ENCODE assay signal across 1 mouse cellular context in the genomic region with DNA sequence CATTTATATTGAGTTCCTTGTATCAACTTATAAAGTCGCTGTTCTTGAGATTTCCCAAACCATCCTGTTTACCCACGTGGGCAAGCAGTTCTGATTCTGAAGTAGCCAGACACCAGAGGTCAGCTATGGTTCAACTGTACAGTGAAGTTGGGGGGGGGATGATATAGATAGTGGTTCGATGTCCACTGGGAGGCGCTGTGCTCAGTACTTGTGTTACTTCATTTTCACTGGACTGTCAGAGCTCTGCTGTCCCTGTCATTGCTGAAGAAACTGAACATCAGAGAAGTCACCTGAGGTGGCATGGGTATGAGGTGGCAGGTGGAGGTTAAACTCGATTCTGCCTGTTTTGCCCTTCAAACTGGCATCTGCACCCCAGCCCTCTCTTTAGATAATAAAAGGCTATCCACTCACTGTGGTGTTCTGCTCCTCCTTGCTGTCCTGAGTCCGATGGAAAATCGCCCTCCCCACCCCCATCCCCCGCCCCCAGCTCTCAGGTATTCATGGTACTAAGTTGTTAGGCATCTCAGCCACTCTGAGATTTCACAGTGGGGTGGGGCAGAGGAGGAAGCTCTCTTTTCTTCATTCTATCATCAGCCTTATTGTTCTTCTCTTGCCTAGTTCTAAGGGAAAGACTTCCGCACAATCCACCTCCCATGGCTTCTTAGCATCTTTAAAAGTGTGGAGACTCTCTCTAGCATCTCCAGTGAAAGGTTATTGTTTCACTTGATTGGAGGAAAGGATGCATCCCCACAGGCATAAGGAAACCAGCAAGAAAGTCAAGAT.
TF ChIP-seq lines count a peak whose summit lies in the region.

No protein-coding gene starts in this region.

TF ChIP-seq in CH12.LX, 34 proteins besides CTCF, POLR2A, EP300 and RAD21 (continued from another document):
- no peak for TF ChIP-seq ZMIZ1 (IDR thresholded peaks at IDR 0.05; ENCODE audit: low read depth, low read length)
- no peak for TF ChIP-seq TBP (conservative IDR thresholded peaks at IDR 0.05; ENCODE audit: low read depth, low read length)
- TF ChIP-seq ELF1 (IDR thresholded peaks at IDR 0.05; ENCODE audit: low read depth, low read length), result no peak
- no peak for TF ChIP-seq CHD1 (IDR thresholded peaks at IDR 0.05; ENCODE audit: low read depth, low read length)
